Mouse (Mus musculus) cerebellum, postnatal 25 days (tissue): ENCODE data around the gene 1700088E04Rik.

Experiments used
- DNase-seq, 2 experiments: peaks; one replicate each; pipeline ENCODE4 v3.0.0; 2021; ENCODE audit warnings: mixed read lengths in 2 of 2

1700088E04Rik gene

DNA sequence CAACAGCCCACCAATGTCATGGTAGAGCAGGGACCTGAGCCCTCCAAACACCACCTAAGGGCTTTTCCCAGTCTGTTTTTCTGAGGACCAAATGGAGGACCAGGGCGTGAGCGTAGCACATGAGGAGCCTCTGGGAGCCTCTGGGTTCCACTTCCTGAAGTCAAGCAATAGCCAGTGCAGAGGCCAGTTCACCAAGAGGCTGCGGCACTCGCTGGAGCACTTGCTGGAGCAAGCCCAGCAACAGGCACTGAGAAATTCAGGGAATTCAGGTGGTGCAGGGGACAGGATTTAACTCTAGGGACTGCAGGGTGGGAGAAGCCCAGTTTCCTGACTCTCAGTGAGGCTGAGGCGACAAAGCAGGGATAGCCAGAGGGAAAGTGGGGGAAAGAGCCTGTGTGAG, 42.8 kb downstream of the 1700088E04Rik start:
- no peak for DNase-seq

DNA sequence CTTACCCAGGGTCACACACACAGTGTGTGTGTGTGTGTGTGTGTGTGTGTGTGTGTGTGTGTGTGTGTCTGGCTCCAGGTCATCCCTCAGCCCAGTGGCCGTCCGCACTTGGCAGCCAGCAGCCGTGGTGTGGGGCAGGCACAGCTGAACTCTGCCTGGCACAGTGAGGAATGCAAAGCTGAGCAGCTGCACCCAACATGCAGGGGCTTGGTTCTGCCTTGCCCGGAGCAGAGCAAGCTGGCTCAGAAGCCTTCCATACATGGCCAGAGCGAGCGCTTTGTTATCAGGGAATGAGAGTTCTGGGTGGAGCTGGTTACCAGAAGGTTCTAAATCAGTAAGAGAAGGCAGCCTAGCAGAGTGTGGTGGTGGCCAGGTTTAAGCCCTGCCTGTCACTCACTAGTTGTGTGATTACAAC, 43.4 kb downstream of the 1700088E04Rik start:
- DNase-seq = peak in 1 of 2 experiments; percentile 43

DNA sequence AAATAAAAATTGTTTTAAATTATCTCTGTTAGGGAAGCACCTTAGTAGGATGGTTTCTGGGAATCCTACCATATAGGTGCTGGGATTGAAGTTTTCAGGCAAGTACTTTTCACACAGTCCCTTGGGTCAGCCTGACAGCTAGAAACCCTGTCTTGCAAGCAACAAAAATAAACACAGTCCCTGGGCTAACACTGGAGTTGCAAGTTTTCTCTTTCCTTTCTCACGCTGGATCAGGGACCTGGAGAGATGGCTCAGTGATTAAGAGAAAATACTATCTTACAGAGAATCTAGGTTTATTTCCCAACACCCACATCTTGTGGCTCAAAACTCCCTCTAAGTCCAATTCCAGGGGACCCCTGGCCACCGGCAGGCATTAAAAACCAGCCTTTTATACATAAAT, 43.9 kb downstream of the 1700088E04Rik start:
- no peak for DNase-seq

DNA sequence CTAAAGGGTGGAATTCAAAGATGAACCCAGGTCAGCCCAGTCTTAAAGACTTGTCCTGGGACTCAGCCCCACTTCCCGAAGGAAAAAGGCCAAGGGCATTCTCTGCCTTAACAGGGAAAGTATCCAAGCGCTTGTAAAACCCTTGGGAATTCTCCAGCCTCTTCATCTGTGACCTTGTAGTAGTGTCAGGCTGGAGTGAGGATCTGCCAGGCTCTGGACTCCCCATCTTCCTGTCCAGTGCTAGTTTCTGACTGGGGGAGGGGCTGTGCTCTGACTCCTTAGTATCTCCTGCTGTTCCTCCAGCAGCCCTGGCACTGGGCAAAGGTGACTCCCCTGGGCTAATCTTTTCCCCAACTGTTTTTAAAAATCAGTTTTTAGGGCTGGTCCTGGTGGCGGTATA, 44.5 kb downstream of the 1700088E04Rik start:
- no peak for DNase-seq

DNA sequence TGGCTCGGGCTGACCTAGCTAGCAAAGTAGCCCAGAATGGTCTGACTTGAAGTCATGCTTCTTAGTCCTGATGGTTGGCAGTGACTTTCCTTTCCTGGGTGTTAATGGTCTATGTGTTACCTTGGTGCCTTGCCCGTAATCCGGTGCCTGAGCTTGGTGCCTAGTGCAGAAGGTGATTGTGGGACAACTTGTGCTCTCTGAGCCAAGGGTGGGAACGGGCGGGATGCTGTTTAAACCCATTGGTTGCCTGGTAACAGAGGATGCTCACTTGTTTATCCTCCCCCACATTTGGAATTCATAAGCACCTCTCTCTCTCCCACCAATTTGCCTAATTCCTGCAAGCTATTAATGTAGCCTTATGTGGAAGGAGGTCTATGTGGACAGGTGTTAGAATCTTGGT, 45.6 kb downstream of the 1700088E04Rik start:
- DNase-seq = no peak

DNA sequence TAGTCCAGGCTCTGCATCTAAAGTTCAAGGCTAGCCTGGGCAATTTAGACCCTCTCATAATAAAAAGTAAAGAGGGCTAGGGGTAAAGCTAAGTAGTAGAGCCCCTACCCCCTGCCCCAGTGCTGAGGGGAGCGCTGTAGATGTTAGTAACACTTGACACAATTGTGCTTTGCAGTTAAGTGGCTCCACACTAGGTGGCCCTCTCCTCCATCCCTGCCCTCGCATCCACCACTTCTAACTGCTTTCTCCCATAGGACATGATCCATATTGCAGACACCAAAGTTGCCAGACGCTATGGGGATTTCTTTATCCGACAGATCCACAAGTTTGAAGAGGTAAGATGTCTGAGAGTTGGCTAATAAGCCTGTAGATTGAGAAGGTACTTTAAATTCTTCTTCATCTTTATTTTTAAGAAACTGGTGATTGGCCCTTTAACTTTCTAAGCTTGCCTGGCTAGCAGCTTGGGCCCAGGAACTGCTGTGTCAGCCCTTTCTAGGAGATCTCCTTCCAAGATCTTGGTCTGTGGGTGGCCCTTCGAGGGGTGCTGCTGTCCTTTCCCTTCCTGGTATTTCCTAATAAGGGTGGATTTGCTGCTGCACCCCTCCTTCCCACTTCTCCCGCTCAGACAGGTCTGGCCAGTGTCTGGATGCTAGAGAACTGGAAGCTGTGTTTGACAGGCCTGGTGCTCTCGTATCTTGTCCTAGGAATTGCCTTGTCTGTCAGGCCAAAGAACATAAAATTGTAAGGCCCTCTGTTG, 47.8 kb downstream of the 1700088E04Rik start:
- peak; percentile 28 to 54 for DNase-seq

DNA sequence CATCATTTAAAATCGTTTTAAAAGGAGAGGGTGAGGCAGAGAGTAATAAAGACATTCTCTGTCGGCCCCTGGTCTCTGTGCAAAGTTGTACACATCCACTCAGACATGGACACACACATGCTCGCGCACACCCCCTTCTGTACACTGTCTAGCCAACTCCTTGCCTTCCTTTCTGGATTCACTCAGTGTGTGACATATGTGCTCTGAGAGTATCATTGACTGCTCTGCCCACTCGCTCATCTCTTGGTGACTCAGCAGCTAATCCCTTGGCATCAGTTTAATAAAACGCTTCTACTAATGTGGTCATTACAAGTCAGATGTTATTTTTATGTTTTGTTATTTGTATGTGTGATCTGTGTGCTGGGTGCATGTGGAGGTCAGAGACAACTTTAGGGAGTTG, 48.8 kb downstream of the 1700088E04Rik start:
- DNase-seq = no peak

DNA sequence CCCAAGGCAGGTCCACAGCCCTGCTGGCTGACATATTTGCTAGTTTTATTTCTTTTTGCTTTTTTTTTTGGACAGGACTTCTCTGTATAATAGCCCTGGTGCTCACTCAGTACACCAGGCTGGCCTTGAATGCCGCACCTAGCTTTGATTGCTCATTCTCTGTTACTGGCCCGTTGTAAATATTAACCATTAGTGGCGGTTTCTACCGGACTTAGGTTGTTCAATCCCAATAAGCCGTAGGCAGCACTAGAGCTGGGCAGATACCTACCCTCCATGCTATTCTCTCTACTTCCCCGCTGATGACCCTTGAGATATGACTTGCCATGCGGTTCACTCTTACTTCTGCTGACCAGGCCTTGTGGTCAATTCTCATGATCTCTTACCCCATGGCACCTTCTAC, 61.5 kb downstream of the 1700088E04Rik start:
- no peak for DNase-seq
